Mouse (Mus musculus) spleen, adult 18-20 months (tissue): Measurements from ENCODE around the gene Sapcd2.

ENCODE experiments used
- DNase-seq, 2 experiments: peaks; one replicate each; pipeline ENCODE4 v3.0.0; 2022; ENCODE audit warnings: mixed read lengths in 2 of 2

Sapcd2 gene

DNA sequence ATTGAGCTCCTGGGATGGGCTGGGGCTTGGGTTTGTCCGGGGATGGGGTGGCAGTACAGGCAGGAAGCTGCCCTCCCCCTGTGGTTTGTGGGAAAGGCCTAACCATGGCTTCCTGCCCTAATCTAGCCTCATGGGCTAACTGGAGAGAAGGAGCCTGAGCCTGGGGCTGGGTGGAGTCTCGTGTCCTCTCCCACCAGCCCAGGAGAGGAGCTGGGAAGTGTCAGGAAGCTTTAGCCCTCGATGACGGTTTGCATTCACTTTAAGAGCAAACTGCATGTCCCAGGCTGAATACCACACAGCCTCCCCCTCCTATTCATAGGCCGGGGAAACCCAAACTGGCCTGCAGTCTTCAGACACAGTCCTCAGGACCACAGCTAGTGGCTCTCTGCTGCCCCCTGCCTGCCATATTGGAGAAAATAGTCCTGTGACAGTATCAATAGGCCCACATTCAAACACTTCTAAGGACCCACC is 54.6 kb downstream of the Sapcd2 start:
- peak; percentile 56 to 78 for DNase-seq

DNA sequence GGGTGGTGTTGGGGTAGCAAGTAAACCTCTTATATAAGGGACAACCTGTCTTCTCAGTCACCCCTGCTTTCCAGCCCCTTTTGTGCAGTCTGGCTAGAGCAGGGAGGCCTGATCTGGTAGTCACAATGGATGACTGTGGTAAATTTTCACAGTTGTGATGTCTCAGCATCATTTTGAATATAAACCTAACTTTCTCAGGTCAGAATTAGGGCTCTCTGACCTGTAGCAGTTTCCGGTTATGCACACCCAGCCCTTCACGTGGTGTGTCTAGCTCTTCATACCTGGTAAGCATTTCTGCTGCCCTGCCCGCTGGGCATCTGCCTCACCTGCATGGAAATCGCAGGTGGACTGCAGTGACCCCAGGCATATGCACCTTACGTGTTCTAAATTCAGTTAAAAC is 55.1 kb downstream of the Sapcd2 start:
- no peak for DNase-seq
